Mouse (Mus musculus): Measurements from ENCODE around the gene Hist2h2aa1.
"Not testable (repeated sequence)": the region's sequence is repeated elsewhere in the genome, so short reads cannot be mapped to it uniquely, and the experiment has no call there.

Hist2h2aa1 gene

DNA sequence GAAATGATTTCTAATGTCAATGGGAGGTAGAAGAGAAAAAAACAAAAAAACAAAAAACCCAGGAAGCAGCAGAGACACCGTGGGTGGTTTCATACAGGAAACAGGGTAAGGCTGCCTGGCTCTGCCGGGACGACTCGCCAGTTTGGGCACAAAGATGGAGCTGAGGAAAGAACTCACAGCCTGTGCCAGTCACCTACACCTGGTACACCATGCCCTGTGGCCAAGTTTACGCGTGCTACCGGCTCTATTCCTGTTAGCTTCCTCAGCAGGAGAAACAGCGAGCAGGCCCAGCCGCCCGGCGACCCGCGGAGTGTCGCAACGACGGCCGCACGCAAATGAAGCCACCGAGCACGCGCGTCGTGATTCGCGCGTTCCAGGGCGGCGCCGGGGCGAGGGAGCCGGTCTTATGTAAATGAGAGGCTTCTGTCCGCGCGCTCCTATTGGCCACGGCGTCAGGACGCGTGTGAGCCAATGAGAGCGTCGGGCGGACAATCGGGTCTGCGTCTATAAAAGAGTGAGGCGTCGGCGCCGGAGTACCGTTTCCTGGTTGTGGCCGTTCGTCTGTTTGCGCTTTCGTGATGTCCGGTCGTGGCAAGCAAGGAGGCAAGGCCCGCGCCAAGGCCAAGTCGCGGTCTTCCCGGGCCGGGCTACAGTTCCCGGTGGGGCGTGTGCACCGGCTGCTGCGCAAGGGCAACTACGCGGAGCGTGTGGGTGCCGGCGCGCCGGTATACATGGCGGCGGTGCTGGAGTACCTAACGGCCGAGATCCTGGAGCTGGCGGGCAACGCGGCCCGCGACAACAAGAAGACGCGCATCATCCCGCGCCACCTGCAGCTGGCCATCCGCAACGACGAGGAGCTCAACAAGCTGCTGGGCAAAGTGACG, at the start of gene Hist2h2aa1:
Gene Hist2h2aa1, plus strand, starts transcription at position 495 of the 884 bp plus-strand sequence.
- peak; percentile 88 for DNase-seq

GRCm38 (mm10) chr3:96195616-96196313, 49.5 kb upstream of the Hist2h2aa1 start:
- peak; percentile 36 for DNase-seq

- DNase-seq = no peak
Measured at GRCm38 (mm10) chr3:96196437-96197128, 48.7 kb upstream of the Hist2h2aa1 start.

GRCm38 (mm10) chr3:96197129-96197749, 48.1 kb upstream of the Hist2h2aa1 start:
- peak; percentile 88 for DNase-seq

DNA sequence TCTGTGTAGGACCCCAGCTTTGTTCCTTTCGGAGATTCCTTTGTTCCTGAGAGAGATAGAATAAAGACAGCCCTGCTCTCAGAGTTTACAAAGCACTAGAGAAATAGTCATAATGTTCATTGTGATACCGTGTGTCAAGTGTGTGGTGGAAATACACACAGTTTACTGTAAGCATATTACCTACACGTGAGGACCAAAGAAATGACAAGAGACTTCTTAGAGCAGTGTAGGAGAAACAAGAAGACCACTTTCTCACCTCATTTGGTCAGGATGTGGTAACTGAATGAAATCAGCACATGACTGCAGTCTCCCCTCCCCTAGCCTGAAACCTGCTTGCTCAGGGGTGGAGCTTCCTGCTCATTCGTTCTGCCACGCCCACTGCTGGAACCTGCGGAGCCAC, 47.1 kb upstream of the Hist2h2aa1 start:
- peak; percentile 21 for DNase-seq

DNA sequence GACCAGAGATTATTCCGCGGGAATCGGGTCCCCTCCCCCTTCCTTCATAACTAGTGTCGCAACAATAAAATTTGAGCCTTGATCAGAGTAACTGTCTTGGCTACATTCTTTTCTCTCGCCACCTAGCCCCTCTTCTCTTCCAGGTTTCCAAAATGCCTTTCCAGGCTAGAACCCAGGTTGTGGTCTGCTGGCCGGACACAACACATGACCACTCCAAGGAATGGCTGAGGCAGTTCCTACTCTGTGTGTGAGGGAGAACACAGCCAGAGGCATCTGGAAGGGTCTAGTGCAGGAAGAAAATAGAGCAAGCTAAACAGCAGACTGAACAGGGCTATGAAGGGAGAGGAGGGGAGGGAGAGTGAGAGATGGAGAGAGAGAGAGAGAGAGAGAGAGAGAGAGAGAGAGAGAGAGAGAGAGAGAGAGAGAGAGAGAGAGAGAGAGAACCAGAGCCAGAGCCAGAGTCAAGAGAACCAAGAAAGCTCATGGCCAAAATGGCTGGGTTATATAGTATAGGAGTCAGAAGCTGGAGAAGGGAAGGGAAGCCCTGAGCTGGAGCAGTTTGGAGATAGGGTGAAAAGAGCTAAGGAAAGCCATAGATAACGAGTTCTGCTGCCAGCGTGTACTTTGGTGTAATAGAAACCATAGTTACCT, 46.6 kb upstream of the Hist2h2aa1 start:
- not testable (repeated sequence) for DNase-seq

DNA sequence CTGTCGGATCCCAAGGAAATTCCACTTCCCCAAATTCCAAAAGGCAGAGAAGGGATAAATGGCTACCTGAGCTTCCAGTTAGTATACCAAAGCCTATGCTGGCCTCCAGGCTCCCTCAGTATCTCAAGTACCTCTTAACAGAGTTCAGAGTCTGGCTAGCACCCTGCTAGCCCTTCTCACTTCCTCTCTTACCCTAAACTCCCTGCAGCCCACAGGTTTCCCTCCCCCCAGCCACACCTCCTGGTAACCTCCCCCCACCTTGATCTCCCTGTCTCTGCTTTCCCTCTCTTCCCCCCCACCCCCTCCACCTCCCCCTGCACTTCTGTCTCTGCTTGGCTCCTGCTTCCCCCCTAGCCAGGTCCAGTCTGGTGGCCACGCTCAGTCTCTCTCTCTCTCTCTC, 45.6 kb upstream of the Hist2h2aa1 start:
- no peak for DNase-seq

DNA sequence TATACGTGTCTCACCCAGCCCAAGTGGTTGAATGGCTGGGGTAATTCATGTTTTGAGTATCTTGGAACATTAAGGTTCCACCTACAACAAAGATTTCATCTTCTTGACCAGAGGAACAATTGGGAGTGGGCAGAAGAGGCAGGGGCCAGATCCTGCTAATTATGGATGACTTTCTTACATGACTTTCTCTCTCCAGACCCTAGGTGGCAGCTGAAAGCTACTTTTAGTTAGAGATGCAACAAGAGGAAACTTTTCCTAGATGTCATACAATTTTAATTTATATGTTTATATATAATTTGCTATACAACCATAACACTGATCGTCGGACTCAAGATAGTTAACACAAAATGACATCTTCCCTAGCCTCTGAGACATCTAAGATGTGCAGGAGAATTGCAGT, 37.5 kb upstream of the Hist2h2aa1 start:
- no peak for DNase-seq

DNA sequence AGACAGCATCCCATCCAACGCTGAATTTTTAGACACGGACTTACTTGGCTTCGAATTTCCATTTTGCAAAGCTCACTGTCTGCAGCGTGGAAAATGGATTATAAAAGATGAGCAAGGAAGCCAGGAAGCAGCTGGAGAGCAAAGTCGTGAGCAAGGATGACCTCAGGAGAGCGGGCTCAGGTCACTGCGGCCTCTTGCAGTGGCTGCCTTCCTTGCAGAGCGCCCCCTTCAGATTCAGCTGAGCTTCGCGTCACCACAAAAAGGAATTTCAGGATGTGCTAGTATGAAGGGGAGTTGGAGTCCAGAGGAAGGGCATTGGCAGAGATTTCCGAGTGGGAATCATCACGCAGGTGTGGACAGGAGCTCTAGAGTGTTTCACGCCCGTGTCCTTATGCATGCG, 36.1 kb upstream of the Hist2h2aa1 start:
- no peak for DNase-seq

DNA sequence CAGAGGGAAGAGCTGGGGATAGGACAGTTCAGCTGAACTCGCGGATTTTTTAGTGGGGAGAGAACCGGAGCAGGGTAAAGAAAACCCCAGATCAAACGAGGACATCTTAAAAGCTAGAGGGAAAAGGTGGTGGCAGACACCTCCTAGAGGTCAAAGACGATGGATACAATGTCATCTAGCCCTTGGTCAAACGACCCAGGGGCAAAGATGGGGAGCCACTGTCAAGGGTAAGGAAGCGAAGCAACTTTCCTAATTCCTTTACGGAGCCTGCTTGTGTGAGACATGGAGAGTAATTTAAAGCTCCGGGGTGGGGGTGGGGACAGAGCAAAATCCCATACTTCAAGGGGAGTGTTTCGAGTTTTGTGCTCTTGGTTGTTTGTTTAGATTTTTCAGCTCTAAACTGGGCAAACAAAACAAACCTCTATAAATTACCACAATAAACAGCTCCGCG, 26.1 kb upstream of the Hist2h2aa1 start:
- peak; percentile 52 for DNase-seq

- DNase-seq = peak; percentile 78
Measured at GRCm38 (mm10) chr3:96219661-96220130, 25.6 kb upstream of the Hist2h2aa1 start, which contains the start of the genes Bola1 and Hist2h2ab. TSS of gene Bola1 (minus strand) at chr3:96219709. TSS of gene Hist2h2ab (plus strand) at chr3:96219865.

DNA sequence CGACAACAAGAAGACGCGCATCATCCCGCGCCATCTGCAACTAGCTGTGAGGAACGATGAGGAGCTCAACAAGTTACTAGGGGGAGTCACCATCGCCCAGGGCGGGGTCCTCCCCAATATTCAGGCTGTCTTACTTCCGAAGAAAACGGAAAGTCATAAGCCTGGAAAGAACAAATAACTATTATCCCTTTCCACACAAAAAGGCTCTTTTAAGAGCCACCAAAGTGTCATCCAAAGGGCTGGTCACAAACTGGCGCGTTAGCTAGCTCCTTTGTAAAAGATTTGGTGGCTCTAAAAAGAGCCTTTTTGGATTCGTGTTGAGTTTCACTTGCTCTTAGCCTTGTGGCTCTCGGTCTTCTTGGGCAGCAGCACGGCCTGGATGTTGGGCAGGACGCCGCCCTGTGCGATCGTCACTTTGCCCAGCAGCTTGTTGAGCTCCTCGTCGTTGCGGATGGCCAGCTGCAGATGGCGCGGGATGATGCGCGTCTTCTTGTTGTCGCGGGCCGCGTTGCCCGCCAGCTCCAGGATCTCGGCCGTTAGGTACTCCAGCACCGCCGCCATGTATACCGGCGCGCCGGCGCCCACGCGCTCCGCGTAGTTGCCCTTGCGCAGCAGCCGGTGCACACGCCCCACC, 25.0 kb upstream of the Hist2h2aa1 start:
- not testable (repeated sequence) for DNase-seq

- DNase-seq = peak; percentile 86
Measured at GRCm38 (mm10) chr3:96220765-96221639, 24.3 kb upstream of the Hist2h2aa1 start, which contains the start of the genes Hist2h2ac and Hist2h2be. TSS of gene Hist2h2ac (minus strand) at chr3:96220880. TSS of gene Hist2h2be (plus strand) at chr3:96221119.

DNA sequence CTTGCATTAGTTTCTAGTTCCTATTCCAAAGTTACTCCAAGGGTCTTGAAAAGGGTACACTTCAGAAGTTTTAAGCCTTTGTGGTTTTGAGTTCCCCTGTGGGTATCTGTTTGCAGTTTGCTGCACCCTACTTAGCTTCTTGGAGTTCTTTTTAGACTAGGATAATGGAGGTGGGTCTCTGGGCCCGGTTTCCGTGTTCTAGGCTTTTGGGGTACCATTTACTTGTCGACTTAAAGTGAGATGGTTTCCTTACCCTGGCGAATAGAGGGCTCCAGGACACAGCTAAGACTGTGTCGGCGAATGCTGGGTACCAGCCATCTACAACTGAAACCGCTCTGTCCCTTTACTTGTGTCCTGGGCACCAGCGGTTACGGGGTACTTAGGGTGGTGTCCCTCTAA, 23.7 kb upstream of the Hist2h2aa1 start:
- peak; percentile 44 for DNase-seq

- DNase-seq = no peak
Measured at GRCm38 (mm10) chr3:96222774-96223173, 22.5 kb upstream of the Hist2h2aa1 start.

- DNase-seq = no peak
Measured at GRCm38 (mm10) chr3:96225421-96225820, 19.9 kb upstream of the Hist2h2aa1 start.

DNA sequence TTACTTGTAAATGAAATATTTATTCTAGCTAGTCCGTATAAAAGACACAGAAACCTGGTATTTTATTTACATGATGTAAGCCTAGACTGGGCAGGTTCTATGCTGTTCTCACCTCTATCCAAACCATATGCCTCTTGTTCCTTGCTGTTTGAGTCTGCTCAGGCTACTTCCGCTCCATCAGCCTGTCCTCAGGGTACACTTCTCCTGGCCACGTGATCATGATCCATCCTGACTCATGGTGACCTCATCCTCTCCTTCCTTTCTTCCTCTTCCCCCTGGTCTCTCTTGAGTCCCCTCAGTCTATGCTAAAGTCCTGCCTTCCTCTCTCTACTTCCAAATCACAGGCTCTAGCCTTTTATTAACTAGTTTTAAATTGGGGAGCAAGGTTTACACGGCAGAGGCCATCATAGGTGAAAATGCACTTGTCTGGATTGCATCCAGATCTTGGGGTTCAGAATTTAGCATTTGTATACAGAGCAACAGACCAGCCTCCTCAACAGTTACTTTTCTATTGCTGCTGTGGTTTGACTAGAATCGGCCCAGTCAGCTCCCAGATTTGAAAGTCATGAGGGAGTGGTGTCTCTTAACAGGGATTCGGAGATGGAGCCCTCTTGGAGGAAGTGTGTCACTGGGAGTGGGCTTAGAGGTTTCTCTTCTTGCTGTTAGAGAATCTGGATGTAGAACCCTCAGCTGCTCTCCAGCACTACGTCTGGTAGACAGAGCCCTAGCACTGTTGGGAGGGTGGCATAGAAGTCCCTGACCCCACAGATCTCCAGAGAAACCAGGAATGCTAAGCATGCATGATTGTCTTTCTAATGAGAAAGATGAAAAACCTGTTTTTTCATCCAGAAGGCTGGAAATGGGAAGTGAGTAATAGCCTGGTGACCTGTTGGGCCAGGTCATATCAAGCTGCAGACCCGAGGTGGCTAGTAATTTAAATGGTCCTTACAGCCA, 18.3 kb upstream of the Hist2h2aa1 start:
- no peak for DNase-seq

DNA sequence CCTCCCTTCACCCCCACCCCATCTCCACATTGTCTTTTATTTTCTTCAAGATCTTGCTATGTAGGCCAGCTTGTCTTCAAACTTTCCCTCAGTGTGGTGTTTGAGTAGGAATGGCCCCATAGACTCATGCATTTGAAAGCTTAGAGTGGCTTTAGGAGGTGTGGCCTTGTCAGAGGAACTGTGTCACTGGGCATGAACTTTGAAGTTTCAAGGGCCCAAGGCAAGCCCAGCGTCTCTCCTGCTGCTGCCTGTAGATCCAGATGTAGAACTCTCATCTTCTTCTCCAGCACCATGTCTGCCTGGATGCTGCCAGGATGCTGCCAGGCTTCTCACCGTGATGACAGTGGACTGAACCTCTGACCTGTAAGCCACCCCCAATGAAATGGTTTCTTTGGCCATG, 16.5 kb upstream of the Hist2h2aa1 start:
- DNase-seq = no peak

- DNase-seq = no peak
Measured at GRCm38 (mm10) chr3:96230404-96230803, 14.9 kb upstream of the Hist2h2aa1 start.
